Comparison of ENCODE assay signal across 7 mouse cellular contexts in the genomic region with DNA sequence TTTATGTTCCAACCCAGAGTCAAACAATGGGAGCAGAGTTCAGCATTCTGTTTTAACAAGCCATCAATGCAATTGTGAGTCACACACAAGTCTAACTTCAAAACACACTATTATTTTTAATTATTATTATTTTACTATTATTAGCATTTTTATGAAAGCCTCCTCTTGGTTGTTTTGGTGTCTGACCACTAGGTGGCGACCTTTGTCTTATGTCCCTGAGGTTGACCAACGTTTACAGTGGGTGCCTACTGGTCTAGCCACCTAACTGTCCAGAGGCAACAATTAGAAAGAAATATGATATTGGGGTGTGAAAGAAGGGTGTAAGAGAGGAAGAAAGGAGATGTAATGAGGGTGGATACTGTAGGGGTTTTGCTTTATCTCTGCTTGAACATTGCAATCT.
DNase-seq lines count a peak whose midpoint lies in the region; ATAC-seq and TF ChIP-seq lines count a peak whose summit lies in the region.

No protein-coding gene starts in this region.

- no peaks in the 10 kb centered on the region for H3K9me3 ChIP-seq in intestine, postnatal 0 days (ENCODE audit: control insufficient read depth)
- H3K9me3 ChIP-seq in intestine, embryonic 16.5 days (ENCODE audit: control insufficient read depth, low read length): no peaks in the 10 kb centered on the region
- no peaks in the 10 kb centered on the region for H3K9me3 ChIP-seq in MEL (replicated peaks; ENCODE audit: insufficient read depth, low read length)
- no peaks in the 10 kb centered on the region for H3K9me3 ChIP-seq in intestine, embryonic 15.5 days

- TF ChIP-seq POLR2A in MEL (IDR thresholded peaks at IDR 0.05; ENCODE audit: control insufficient read depth in 1 of 2, insufficient read depth in 1 of 2, low read depth in 1 of 2, low read length in 2 of 2, poor library complexity in 1 of 2): no peak

- peak; percentile 61 for TF ChIP-seq RAD21 in MEL (IDR thresholded peaks at IDR 0.05; ENCODE audit: low read depth, low read length)

- no peak overlapping the region for H3K4me2 ChIP-seq in intestine, postnatal 0 days (replicated peaks; ENCODE audit: low read depth)
- no peak overlapping the region for H3K4me2 ChIP-seq in intestine, embryonic 16.5 days (ENCODE audit: low read depth, low read length)
- H3K4me2 ChIP-seq in intestine, embryonic 15.5 days (replicated peaks): no peak overlapping the region

- WGBS in intestine, postnatal 0 days: 5% methylated on average over 2 of the region's 2 CpGs
- WGBS in intestine, embryonic 16.5 days: 8% methylated on average over 2 of the region's 2 CpGs
- 10% methylated on average over 2 of the region's 2 CpGs for WGBS in intestine, embryonic 15.5 days

- no peak for ATAC-seq in intestine, postnatal 0 days
- no peak for ATAC-seq in intestine, embryonic 16.5 days
- ATAC-seq in erythroblast, adult 5-6 weeks (replicated peaks; ENCODE audit: low FRiP score, poor library complexity, severe bottlenecking): no peak
- no peak for ATAC-seq in intestine, embryonic 15.5 days

- no peak overlapping the region for H3K9ac ChIP-seq in intestine, postnatal 0 days (ENCODE audit: low read depth, low read length)
- H3K9ac ChIP-seq in intestine, embryonic 16.5 days (ENCODE audit: low read depth, low read length): no peak overlapping the region
- H3K9ac ChIP-seq in MEL (ENCODE audit: control insufficient read depth, low read depth, low read length, poor library complexity, severe bottlenecking): no peak overlapping the region
- no peak overlapping the region for H3K9ac ChIP-seq in intestine, embryonic 15.5 days

- H3K79me2 ChIP-seq in MEL (ENCODE audit: control insufficient read depth, insufficient read depth, low read length, poor library complexity): no peaks in the 10 kb centered on the region

- DNase-seq in 416B (ENCODE audit: low read depth) (peak; percentile 36), MEL (ENCODE audit: low read depth, low spot score) (peak; percentile 50)
- peak; percentile 1 for DNase-seq in forelimb bud, embryonic 11.5 days (ENCODE audit: low read depth, low spot score)

- no peak for TF ChIP-seq EP300 in MEL (IDR thresholded peaks at IDR 0.05; ENCODE audit: low read depth in 1 of 2, low read length in 2 of 2)

- no peaks in the 10 kb centered on the region for H3K36me3 ChIP-seq in intestine, postnatal 0 days (ENCODE audit: control insufficient read depth, insufficient read depth)
- no peaks in the 10 kb centered on the region for H3K36me3 ChIP-seq in intestine, embryonic 16.5 days (ENCODE audit: control insufficient read depth, insufficient read depth, low read length)
- H3K36me3 ChIP-seq in MEL (ENCODE audit: control insufficient read depth in 1 of 2, insufficient read depth in 2 of 2, low read length in 2 of 2): no peaks in the 10 kb centered on the region
- no peaks in the 10 kb centered on the region for H3K36me3 ChIP-seq in intestine, embryonic 15.5 days

- no peaks in the 10 kb centered on the region for H3K4me1 ChIP-seq in intestine, postnatal 0 days (replicated peaks; ENCODE audit: control insufficient read depth, insufficient read depth, low read length)
- H3K4me1 ChIP-seq in intestine, embryonic 16.5 days (ENCODE audit: control insufficient read depth, insufficient read depth, low read length): no peaks in the 10 kb centered on the region
- no peaks in the 10 kb centered on the region for H3K4me1 ChIP-seq in MEL (ENCODE audit: control insufficient read depth in 1 of 2, insufficient read depth in 2 of 2, low read length in 2 of 2)
- H3K4me1 ChIP-seq in intestine, embryonic 15.5 days (replicated peaks): no peaks in the 10 kb centered on the region

- no peaks in the 10 kb centered on the region for H3K27me3 ChIP-seq in intestine, postnatal 0 days (replicated peaks; ENCODE audit: control insufficient read depth, insufficient read depth, low read length)
- H3K27me3 ChIP-seq in intestine, embryonic 16.5 days (replicated peaks; ENCODE audit: control insufficient read depth, insufficient read depth, low read length): no peaks in the 10 kb centered on the region
- no peaks in the 10 kb centered on the region for H3K27me3 ChIP-seq in MEL (ENCODE audit: control insufficient read depth in 1 of 2, insufficient read depth in 2 of 2, low read length in 2 of 2)
- H3K27me3 ChIP-seq in intestine, embryonic 15.5 days (replicated peaks): no peaks in the 10 kb centered on the region

- H3K4me3 ChIP-seq in intestine, postnatal 0 days (ENCODE audit: low read depth, low read length): no peak overlapping the region
- no peak overlapping the region for H3K4me3 ChIP-seq in intestine, embryonic 16.5 days (ENCODE audit: low read length)
- no peak overlapping the region for H3K4me3 ChIP-seq in MEL (ENCODE audit: control insufficient read depth in 1 of 2, insufficient read depth in 1 of 2, low read depth in 2 of 2, low read length in 2 of 2)
- H3K4me3 ChIP-seq in intestine, embryonic 15.5 days (replicated peaks): no peak overlapping the region

- peak; percentile 62 for TF ChIP-seq CTCF in intestine, postnatal 0 days (IDR thresholded peaks at IDR 0.05; ENCODE audit: low read depth)
- TF ChIP-seq CTCF in MEL (IDR thresholded peaks at IDR 0.05 in 2 of 3, conservative IDR thresholded peaks at IDR 0.05 in 1 of 3; ENCODE audit: control insufficient read depth in 1 of 3, insufficient read depth in 1 of 3, low read depth in 2 of 3, low read length in 3 of 3, poor library complexity in 1 of 3, severe bottlenecking in 1 of 3): peak; percentile 41 to 60 (median 59)

- H3K27ac ChIP-seq in intestine, postnatal 0 days (ENCODE audit: low read depth, low read length): no peak overlapping the region
- no peak overlapping the region for H3K27ac ChIP-seq in intestine, embryonic 16.5 days (ENCODE audit: low read length)
- H3K27ac ChIP-seq in MEL (ENCODE audit: control insufficient read depth, low read depth, low read length): no peak overlapping the region
- H3K27ac ChIP-seq in intestine, embryonic 15.5 days: no peak overlapping the region

TF ChIP-seq in MEL, 35 proteins besides CTCF, POLR2A, EP300 and RAD21:
- TF ChIP-seq SMC3 (IDR thresholded peaks at IDR 0.05; ENCODE audit: low read depth, low read length): peak; percentile 55
- TF ChIP-seq KAT2A (conservative IDR thresholded peaks at IDR 0.05; ENCODE audit: low read depth, low read length): no peak
